Mouse (Mus musculus) spleen, adult 2 months (tissue): Measurements from ENCODE around the gene Aloxe3.

Experiments used
- CTCF ChIP-seq: fragments of 200-500 bp; IDR thresholded peaks from 2 replicates; pipeline ENCODE4 v1.5.1; 2011; ENCODE audit warnings: mild to moderate bottlenecking, inconsistent platforms; ENCODE audit not compliant: insufficient read depth, insufficient read length, insufficient replicate concordance; ENCODE audit errors: extremely low read depth
- POLR2A ChIP-seq: fragments of 200-500 bp; IDR thresholded peaks from 2 replicates; pipeline ENCODE4 v1.6.1; 2011; ENCODE audit warnings: low read depth, low read length, inconsistent platforms

- no peak for TF ChIP-seq CTCF
- no peak for TF ChIP-seq POLR2A
Observed at GRCm38 (mm10) chr11:69114621-69115020, 11.1 kb upstream of the Aloxe3 start.
